Mouse (Mus musculus) spleen, adult 2 months (tissue): Measurements from ENCODE around the gene Haghl.
"Not testable (repeated sequence)": the region's sequence is repeated elsewhere in the genome, so short reads cannot be mapped to it uniquely, and the experiment has no call there.

ENCODE experiments used
- CTCF ChIP-seq: fragments of 200-500 bp; IDR thresholded peaks from 2 replicates; pipeline ENCODE4 v1.5.1; 2011; ENCODE audit warnings: mild to moderate bottlenecking, inconsistent platforms; ENCODE audit not compliant: insufficient read depth, insufficient read length, insufficient replicate concordance; ENCODE audit errors: extremely low read depth
- POLR2A ChIP-seq: fragments of 200-500 bp; IDR thresholded peaks from 2 replicates; pipeline ENCODE4 v1.6.1; 2011; ENCODE audit warnings: low read depth, low read length, inconsistent platforms

DNA sequence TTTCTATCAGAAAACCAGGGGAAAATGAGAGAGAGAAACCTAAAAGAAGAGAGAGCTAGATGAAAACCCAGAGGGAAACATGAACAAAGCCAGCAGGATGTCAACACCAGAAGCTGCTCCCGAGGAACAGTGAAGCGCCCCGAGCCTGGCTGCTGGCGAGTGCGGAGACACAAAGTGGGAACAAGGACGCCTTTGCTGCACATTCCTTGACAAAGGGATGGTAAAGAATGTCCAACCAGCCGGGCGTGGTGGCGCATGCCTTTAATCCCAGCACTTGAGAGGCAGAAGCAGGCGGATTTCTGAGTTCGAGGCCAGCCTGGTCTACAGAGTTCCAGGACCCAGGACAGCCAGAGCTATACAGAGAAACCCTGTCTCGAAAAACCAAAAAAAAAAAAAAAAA lies 44.0 kb downstream of the Haghl start:
- not testable (repeated sequence) for TF ChIP-seq CTCF, POLR2A
